Mouse (Mus musculus) right cerebral cortex, postnatal 4 days (tissue): ENCODE data around the gene Brwd1.
A peak's percentile ranks its signal among the peaks of the same experiment; 100 is the strongest.
"Not testable (repeated sequence)": the region's sequence is repeated elsewhere in the genome, so short reads cannot be mapped to it uniquely, and the experiment has no call there.

ENCODE experiments used
- DNase-seq: peaks from one replicate; pipeline ENCODE4 v3.0.0-alpha.2; 2022

Brwd1 gene

GRCm38 (mm10) chr16:96082301-96083178, at the start of gene Brwd1:
Brwd1 (minus strand) TSS chr16:96082526.
- peak; percentile 91 for DNase-seq

- DNase-seq: no peak
These were observed 46.1 kb upstream of the Brwd1 start for GRCm38 (mm10) chr16:96128466-96128865.

- peak; percentile 98 for DNase-seq
These were observed 45.5 kb upstream of the Brwd1 start, which contains the start of gene Hmgn1 for GRCm38 (mm10) chr16:96127657-96128344. Hmgn1 (minus strand) TSS chr16:96127729.

GRCm38 (mm10) chr16:96127288-96127656, 44.9 kb upstream of the Brwd1 start:
- no peak for DNase-seq

GRCm38 (mm10) chr16:96126684-96127171, 44.4 kb upstream of the Brwd1 start:
- no peak for DNase-seq

- DNase-seq: no peak
These were observed 37.8 kb upstream of the Brwd1 start for GRCm38 (mm10) chr16:96120022-96120623.

- no peak for DNase-seq
These were observed 32.4 kb upstream of the Brwd1 start for GRCm38 (mm10) chr16:96114729-96115128.

- DNase-seq: no peak
These were observed 30.4 kb upstream of the Brwd1 start for GRCm38 (mm10) chr16:96112769-96113168.

- no peak for DNase-seq
These were observed 28.5 kb upstream of the Brwd1 start for GRCm38 (mm10) chr16:96110655-96111345.

GRCm38 (mm10) chr16:96109673-96110072, 27.3 kb upstream of the Brwd1 start:
- DNase-seq: no peak

- no peak for DNase-seq
These were observed 20.7 kb upstream of the Brwd1 start for GRCm38 (mm10) chr16:96103036-96103435.

GRCm38 (mm10) chr16:96097811-96098210, 15.5 kb upstream of the Brwd1 start:
- DNase-seq: not testable (repeated sequence)

GRCm38 (mm10) chr16:96095966-96096365, 13.6 kb upstream of the Brwd1 start:
- no peak for DNase-seq

GRCm38 (mm10) chr16:96091515-96092504, 9.5 kb upstream of the Brwd1 start:
- DNase-seq: no peak

- DNase-seq: no peak
These were observed 5.8 kb upstream of the Brwd1 start for GRCm38 (mm10) chr16:96088120-96088519.

- DNase-seq: no peak
These were observed 5.1 kb upstream of the Brwd1 start for GRCm38 (mm10) chr16:96087436-96087835.

GRCm38 (mm10) chr16:96087001-96087400, 4.7 kb upstream of the Brwd1 start:
- no peak for DNase-seq

- DNase-seq: no peak
These were observed 3.3 kb upstream of the Brwd1 start for GRCm38 (mm10) chr16:96085597-96085996.

GRCm38 (mm10) chr16:96083179-96083646, 887 bp upstream of the Brwd1 start:
- peak; percentile 11 for DNase-seq

- peak; percentile 61 for DNase-seq
These were observed 534 bp downstream of the Brwd1 start for GRCm38 (mm10) chr16:96081742-96082241.

- DNase-seq: peak; percentile 86
These were observed 995 bp downstream of the Brwd1 start for GRCm38 (mm10) chr16:96081331-96081730.
